Mouse (Mus musculus): Measurements from ENCODE around the gene Zfp619.
"Not testable (repeated sequence)": the region's sequence is repeated elsewhere in the genome, so short reads cannot be mapped to it uniquely, and the experiment has no call there.

The Zfp619 gene

GRCm38 (mm10) chr7:39589044-39589443 lies 71.5 kb downstream of the Zfp619 start:
- DNase-seq (ENCODE audit: inconsistent ontology term): not testable (repeated sequence)

Measured in Muller cell, postnatal 12 days (primary cell).